Comparison of ENCODE assay signal across 29 mouse cellular contexts in the genomic region with DNA sequence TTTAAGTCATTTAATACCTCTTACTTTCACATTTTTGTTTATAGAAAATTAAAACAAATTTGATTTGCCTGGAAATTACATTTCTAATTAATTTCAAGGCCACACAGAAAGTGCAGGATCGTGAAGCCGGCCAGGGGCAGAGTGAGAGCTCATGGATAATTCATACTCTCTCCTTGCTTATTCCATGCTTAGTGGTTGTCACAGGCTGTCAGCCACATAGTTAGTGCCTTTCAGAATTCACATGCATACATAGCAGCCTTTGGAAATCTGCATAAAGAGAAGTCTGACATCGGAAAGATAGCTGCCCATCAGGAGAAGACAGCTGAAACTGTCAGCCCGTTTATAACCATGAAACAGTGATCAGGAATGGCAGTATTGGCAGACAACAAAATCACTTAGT.
DNase-seq lines count a peak whose midpoint lies in the region; ATAC-seq lines count a peak whose summit lies in the region.
"Had no signal": no experiment of that assay in that cellular context is flagged by ENCODE, and none has a peak within 500 bp of the region (broad histone marks: within the 10 kb centered on the region; RNA-seq: fewer than 3 reads in every experiment).

No protein-coding gene starts in this region.

- no peak overlapping the region for H3K4me3 ChIP-seq in hindbrain, embryonic 11.5 days (ENCODE audit: low read depth, low read length)
- no peak overlapping the region for H3K4me3 ChIP-seq in hindbrain, embryonic 16.5 days (ENCODE audit: low read length)
- H3K4me3 ChIP-seq in neural tube, embryonic 12.5 days = no peak overlapping the region
- H3K4me3 ChIP-seq in neural tube, embryonic 15.5 days (replicated peaks) = no peak overlapping the region
- H3K4me3 ChIP-seq in midbrain, embryonic 14.5 days (replicated peaks; ENCODE audit: low read depth, low read length) = no peak overlapping the region
- no peak overlapping the region for H3K4me3 ChIP-seq in kidney, embryonic 15.5 days (replicated peaks)
- H3K4me3 ChIP-seq: erythroblast, embryonic 14.5 days; heart, embryonic 10.5 days; heart, embryonic 15.5 days; hindbrain, embryonic 15.5 days; limb, embryonic 10.5 days; limb, embryonic 15.5 days; liver, embryonic 13.5 days had no signal

- no peaks in the 10 kb centered on the region for H3K9me3 ChIP-seq in hindbrain, embryonic 11.5 days (ENCODE audit: control insufficient read depth, low read length)
- H3K9me3 ChIP-seq in hindbrain, embryonic 16.5 days (ENCODE audit: control insufficient read depth, low read length) = no peaks in the 10 kb centered on the region
- no peaks in the 10 kb centered on the region for H3K9me3 ChIP-seq in neural tube, embryonic 12.5 days
- no peaks in the 10 kb centered on the region for H3K9me3 ChIP-seq in neural tube, embryonic 15.5 days (replicated peaks)
- H3K9me3 ChIP-seq in midbrain, embryonic 14.5 days (ENCODE audit: control insufficient read depth, low read length) = no peaks in the 10 kb centered on the region
- no peaks in the 10 kb centered on the region for H3K9me3 ChIP-seq in kidney, embryonic 15.5 days (replicated peaks)
- H3K9me3 ChIP-seq: heart, embryonic 10.5 days; heart, embryonic 15.5 days; hindbrain, embryonic 15.5 days; limb, embryonic 10.5 days; limb, embryonic 15.5 days; liver, embryonic 13.5 days had no signal

- WGBS in hindbrain, embryonic 11.5 days = 42% methylated on average over 4 of the region's 4 CpGs
- WGBS in hindbrain, embryonic 16.5 days = 22% methylated on average over 4 of the region's 4 CpGs
- WGBS in neural tube, embryonic 12.5 days = 64% methylated on average over 4 of the region's 4 CpGs
- 41% methylated on average over 4 of the region's 4 CpGs for WGBS in neural tube, embryonic 15.5 days
- whole genome bisulfite sequencing in midbrain, embryonic 14.5 days = 11% methylated on average over 4 of the region's 4 CpGs
- 85% methylated on average over 4 of the region's 4 CpGs for WGBS in kidney, embryonic 15.5 days

- no peaks in the 10 kb centered on the region for H3K27me3 ChIP-seq in hindbrain, embryonic 11.5 days (ENCODE audit: control insufficient read depth, insufficient read depth, low read length)
- no peaks in the 10 kb centered on the region for H3K27me3 ChIP-seq in hindbrain, embryonic 16.5 days (replicated peaks; ENCODE audit: control insufficient read depth, insufficient read depth, low read length)
- H3K27me3 ChIP-seq in neural tube, embryonic 12.5 days (replicated peaks) = no peaks in the 10 kb centered on the region
- H3K27me3 ChIP-seq in neural tube, embryonic 15.5 days (replicated peaks) = no peaks in the 10 kb centered on the region
- H3K27me3 ChIP-seq in midbrain, embryonic 14.5 days (ENCODE audit: control insufficient read depth, insufficient read depth, low read length) = no peaks in the 10 kb centered on the region
- H3K27me3 ChIP-seq in kidney, embryonic 15.5 days = no peaks in the 10 kb centered on the region
- H3K27me3 ChIP-seq: heart, embryonic 15.5 days; hindbrain, embryonic 15.5 days; limb, embryonic 15.5 days; liver, embryonic 13.5 days had no signal

- H3K36me3 ChIP-seq in hindbrain, embryonic 11.5 days (ENCODE audit: control insufficient read depth, insufficient read depth, low read length) = no peaks in the 10 kb centered on the region
- no peaks in the 10 kb centered on the region for H3K36me3 ChIP-seq in hindbrain, embryonic 16.5 days (ENCODE audit: control insufficient read depth, insufficient read depth, low read length)
- H3K36me3 ChIP-seq in neural tube, embryonic 12.5 days = no peaks in the 10 kb centered on the region
- H3K36me3 ChIP-seq in neural tube, embryonic 15.5 days = no peaks in the 10 kb centered on the region
- H3K36me3 ChIP-seq in midbrain, embryonic 14.5 days (ENCODE audit: control insufficient read depth, insufficient read depth, low read length) = no peaks in the 10 kb centered on the region
- H3K36me3 ChIP-seq in kidney, embryonic 15.5 days = no peaks in the 10 kb centered on the region
- H3K36me3 ChIP-seq: heart, embryonic 10.5 days; heart, embryonic 15.5 days; hindbrain, embryonic 15.5 days; limb, embryonic 10.5 days; limb, embryonic 15.5 days; liver, embryonic 13.5 days had no signal

- H3K4me1 ChIP-seq in hindbrain, embryonic 11.5 days (replicated peaks; ENCODE audit: control insufficient read depth, insufficient read depth, low read length) = no peaks in the 10 kb centered on the region
- H3K4me1 ChIP-seq in hindbrain, embryonic 16.5 days (ENCODE audit: control insufficient read depth, insufficient read depth, low read depth, low read length) = 0 out of 2 replicates have a peak, but pooled peaks cover 2% of the 10 kb centered on the region
- H3K4me1 ChIP-seq in neural tube, embryonic 12.5 days = no peaks in the 10 kb centered on the region
- no peaks in the 10 kb centered on the region for H3K4me1 ChIP-seq in neural tube, embryonic 15.5 days
- H3K4me1 ChIP-seq in midbrain, embryonic 14.5 days (ENCODE audit: control insufficient read depth, insufficient read depth, low read length) = no peaks in the 10 kb centered on the region
- no peaks in the 10 kb centered on the region for H3K4me1 ChIP-seq in kidney, embryonic 15.5 days
- H3K4me1 ChIP-seq: heart, embryonic 10.5 days; heart, embryonic 15.5 days; limb, embryonic 10.5 days; limb, embryonic 15.5 days; liver, embryonic 13.5 days had no signal

- peak; percentile 81 for ATAC-seq in hindbrain, embryonic 11.5 days (ENCODE audit: low FRiP score)
- ATAC-seq in hindbrain, embryonic 16.5 days = no peak; the same call in 1 of the 2 replicates
- 0 out of 2 replicates have a peak, but pooled peaks have one; percentile 53 for ATAC-seq in neural tube, embryonic 12.5 days (ENCODE audit: low FRiP score, low read depth)
- no peak for ATAC-seq in neural tube, embryonic 15.5 days (ENCODE audit: low FRiP score)
- ATAC-seq in midbrain, embryonic 14.5 days (ENCODE audit: low FRiP score, low TSS enrichment) = peak; percentile 80; the same call in 1 of the 2 replicates
- ATAC-seq in kidney, embryonic 15.5 days (replicated peaks; ENCODE audit: low FRiP score) = no peak
- ATAC-seq: intestine, postnatal 0 days; lung, postnatal 0 days; Patski had no signal

- DNase-seq in hindbrain, embryonic 11.5 days (ENCODE audit: low spot score) = no peak
- DNase-seq in midbrain, embryonic 14.5 days = peak; percentile 61
- no peak for DNase-seq in lung, postnatal 25 days (ENCODE audit: low spot score)
- no peak for DNase-seq in urinary bladder, postnatal 14 days (ENCODE audit: low spot score)
- DNase-seq: adrenal gland, postnatal 14 days; cerebellum, adult 11-12 months; cerebellum, adult 9-11 months; gastrocnemius, postnatal 14 days; kidney, adult 9 months; kidney, postnatal 14 days; layer of hippocampus, adult 9-11 months; liver, embryonic 13.5 days; lung, adult 18-20 months; right cerebral cortex, postnatal 25 days; thymus, postnatal 14 days had no signal

- H3K4me2 ChIP-seq in hindbrain, embryonic 11.5 days (replicated peaks; ENCODE audit: low read depth, low read length) = no peak overlapping the region
- H3K4me2 ChIP-seq in hindbrain, embryonic 16.5 days (ENCODE audit: low read length) = no peak overlapping the region
- no peak overlapping the region for H3K4me2 ChIP-seq in neural tube, embryonic 12.5 days (replicated peaks)
- H3K4me2 ChIP-seq in neural tube, embryonic 15.5 days = no peak overlapping the region
- 0 out of 2 replicates have a peak overlapping the region, but pooled peaks have one; percentile 15 for H3K4me2 ChIP-seq in midbrain, embryonic 14.5 days (ENCODE audit: low read length)
- H3K4me2 ChIP-seq in kidney, embryonic 15.5 days = no peak overlapping the region
- H3K4me2 ChIP-seq: heart, embryonic 15.5 days; hindbrain, embryonic 15.5 days; limb, embryonic 15.5 days; liver, embryonic 13.5 days had no signal

- no peak overlapping the region for H3K9ac ChIP-seq in hindbrain, embryonic 11.5 days (ENCODE audit: low read depth, low read length)
- no peak overlapping the region for H3K9ac ChIP-seq in hindbrain, embryonic 16.5 days (ENCODE audit: low read depth, low read length)
- no peak overlapping the region for H3K9ac ChIP-seq in neural tube, embryonic 12.5 days
- H3K9ac ChIP-seq in neural tube, embryonic 15.5 days (replicated peaks) = no peak overlapping the region
- no peak overlapping the region for H3K9ac ChIP-seq in midbrain, embryonic 14.5 days (replicated peaks; ENCODE audit: low read length)
- no peak overlapping the region for H3K9ac ChIP-seq in kidney, embryonic 15.5 days
- H3K9ac ChIP-seq: heart, embryonic 15.5 days; hindbrain, embryonic 15.5 days; limb, embryonic 15.5 days; liver, embryonic 13.5 days had no signal

- no peak overlapping the region for H3K27ac ChIP-seq in hindbrain, embryonic 11.5 days (ENCODE audit: low read depth, low read length)
- no peak overlapping the region for H3K27ac ChIP-seq in hindbrain, embryonic 16.5 days (ENCODE audit: low read depth, low read length)
- H3K27ac ChIP-seq in neural tube, embryonic 12.5 days = no peak overlapping the region
- H3K27ac ChIP-seq in neural tube, embryonic 15.5 days (replicated peaks) = no peak overlapping the region
- no peak overlapping the region for H3K27ac ChIP-seq in midbrain, embryonic 14.5 days (replicated peaks; ENCODE audit: low read depth, low read length)
- no peak overlapping the region for H3K27ac ChIP-seq in kidney, embryonic 15.5 days
- H3K27ac ChIP-seq: heart, embryonic 10.5 days; heart, embryonic 15.5 days; hindbrain, embryonic 15.5 days; limb, embryonic 10.5 days; limb, embryonic 15.5 days; liver, embryonic 13.5 days; macrophage had no signal

Comparison
In these comparisons a context has a peak if more than half of its experiments do, and no peak if none do; other contexts are left out.
1. ATAC-seq: peak in hindbrain, embryonic 11.5 days (single experiment), neural tube, embryonic 12.5 days (single experiment) and midbrain, embryonic 14.5 days (single experiment); none in hindbrain, embryonic 16.5 days (single experiment), neural tube, embryonic 15.5 days (single experiment) and kidney, embryonic 15.5 days (single experiment).